Mouse (Mus musculus) left cerebral cortex, postnatal 25 days (tissue): ENCODE measurements at regions not wholly inside any gene's neighbourhood (a gene's known extent, or its start where the extent isn't known, plus 50 kb on each side); places are given as distances from the start of the nearest gene placed in this dataset.

ENCODE experiments used
- DNase-seq, 2 experiments: peaks; one replicate each; pipeline ENCODE4 v3.0.0; 2022; ENCODE audit warnings: low spot score in 2 of 2, mixed read lengths in 1 of 2
- intact Hi-C: fragments of 180-260 bp; cut with DNase I; formaldehyde crosslinking; loops from one replicate; pipeline ENCODE4 v1.15.1; 2025

DNA sequence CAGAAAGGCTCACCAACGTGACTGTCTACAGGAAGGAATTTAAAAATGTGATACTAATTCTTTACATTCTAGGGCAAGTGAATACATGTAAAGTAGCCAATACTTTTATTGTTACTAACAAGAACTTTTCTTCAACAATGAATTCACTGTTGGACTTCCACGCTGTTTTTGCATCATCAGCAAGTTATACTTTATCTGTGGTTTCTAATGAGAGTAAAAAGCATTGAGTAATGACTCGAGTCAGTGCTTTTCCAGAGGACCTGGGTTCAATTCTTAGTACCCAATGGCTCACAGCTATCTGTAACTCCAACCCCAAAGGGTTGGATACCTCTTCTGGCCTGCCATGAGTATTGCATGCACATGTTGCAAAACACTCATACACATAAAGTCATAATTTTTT lies 270.3 kb upstream of the Tmem161b start:
- intact Hi-C loops, result no loop called here
- no peak for DNase-seq

DNA sequence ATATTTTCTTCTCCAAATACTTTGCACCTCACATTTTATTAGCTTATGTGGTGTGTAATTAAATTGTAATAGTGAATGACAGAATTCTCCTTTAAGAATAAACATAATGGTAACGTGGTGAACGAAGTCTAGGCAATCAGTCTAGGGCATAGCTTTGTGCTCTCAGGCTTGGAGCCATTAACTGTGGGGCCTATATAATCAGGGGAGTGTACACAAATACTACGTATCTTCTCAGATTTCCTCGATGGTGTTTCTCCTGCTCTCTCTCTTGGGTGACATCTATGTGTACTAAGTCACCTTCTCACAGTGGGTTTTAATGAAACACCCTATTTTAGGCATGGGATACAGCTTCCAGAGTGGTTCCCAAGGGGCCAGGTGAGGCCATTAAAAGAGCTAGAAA lies 269.7 kb upstream of the Tmem161b start:
- DNase-seq, result no peak
- intact Hi-C loops, result no loop called here

DNA sequence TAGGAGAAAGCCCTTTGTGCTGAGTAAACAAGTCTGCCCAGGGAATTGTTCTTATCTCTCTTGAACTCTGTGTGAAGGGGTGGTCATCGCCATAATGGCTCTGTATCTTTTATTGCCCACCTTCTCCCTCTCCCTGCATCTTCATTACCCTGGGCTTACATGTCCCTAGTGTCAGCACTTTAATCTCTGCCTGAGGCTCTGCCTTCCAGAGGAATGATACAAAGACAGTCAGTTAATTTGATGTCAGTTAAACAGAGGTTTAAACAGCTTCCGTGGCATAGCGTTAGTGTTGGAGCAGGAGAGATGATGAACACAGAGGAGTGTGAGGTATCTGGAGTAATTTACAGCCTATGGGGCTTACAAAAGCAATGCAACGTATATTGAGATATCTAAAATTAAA lies 269.2 kb upstream of the Tmem161b start:
- DNase-seq, result no peak
- intact Hi-C loops, result no loop called here

GRCm38 (mm10) chr13:83955701-83956100 lies 266.4 kb upstream of the Tmem161b start:
- no peak for DNase-seq
- intact Hi-C loops, result no loop called here

DNA sequence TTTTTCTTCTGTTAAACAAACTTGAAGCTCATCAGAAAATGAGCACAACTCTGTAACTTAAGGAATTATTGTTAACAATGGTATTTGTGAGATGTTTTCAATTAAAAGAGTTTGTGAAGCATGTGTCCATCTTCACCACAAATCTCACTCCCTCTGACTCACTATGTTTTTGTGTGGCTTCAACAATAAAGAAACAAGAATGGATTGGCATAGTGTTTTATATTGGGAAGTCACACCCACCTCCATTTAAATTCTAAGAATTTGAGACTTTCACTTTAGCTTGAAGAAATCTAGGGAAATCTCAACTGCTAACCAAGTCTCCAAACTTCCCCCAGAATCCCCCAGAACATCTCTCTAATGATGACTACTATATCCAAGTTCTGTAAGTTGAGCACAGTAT lies 243.6 kb upstream of the Tmem161b start:
- DNase-seq, result no peak
- intact Hi-C loops, result no loop called here

DNA sequence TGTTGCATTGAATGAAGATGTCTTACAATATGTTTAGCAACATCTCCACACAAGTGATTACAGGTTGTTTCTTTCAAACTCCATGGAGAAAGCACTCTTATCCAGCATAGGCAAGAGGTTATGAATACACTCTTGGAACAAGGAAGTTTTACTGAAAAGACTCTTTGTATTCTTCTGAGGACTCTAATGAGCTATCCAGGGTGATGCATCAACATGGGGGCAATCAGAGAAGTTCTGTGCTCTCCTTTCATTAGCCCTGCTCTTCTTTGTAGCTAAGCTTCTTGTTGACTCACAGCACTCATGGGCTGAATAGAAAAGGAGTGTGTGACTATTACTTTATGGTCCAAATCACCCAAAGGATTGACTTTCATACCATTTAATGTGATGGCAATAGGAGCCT lies 242.6 kb upstream of the Tmem161b start:
- intact Hi-C loops, result no loop called here
- no peak for DNase-seq

DNA sequence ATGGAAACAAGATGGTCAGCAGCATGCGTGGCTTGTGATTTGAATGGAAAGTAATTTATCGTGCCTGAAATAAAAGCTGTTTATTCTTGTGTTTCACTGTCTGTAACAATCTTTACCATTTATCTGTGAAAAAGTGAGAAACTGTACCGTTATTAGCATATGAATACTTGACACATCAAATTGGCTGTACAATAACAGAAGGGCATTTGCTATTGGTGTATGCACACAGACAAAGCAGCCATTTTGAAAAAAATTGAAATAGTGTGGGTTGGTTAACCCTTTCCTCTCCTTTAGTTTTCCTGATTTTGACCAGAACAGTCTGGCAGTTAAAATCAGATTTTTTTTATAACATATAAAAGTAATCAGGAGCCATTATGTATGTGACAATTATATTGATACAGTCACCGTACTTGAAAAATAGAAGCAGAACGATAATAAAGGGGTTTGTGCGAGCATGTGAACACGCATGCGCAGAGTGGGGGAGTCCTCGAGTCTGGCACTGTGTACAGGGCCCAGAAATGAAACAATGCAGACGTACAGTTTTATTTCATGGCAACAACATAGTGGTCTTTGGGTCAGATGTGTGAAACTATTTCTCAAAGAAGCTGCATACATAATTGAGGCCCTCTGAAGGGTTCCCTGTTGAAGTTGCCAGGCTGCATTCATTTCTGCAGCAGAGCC lies 237.3 kb upstream of the Tmem161b start:
- DNase-seq, result peak; percentile 36 to 49
- intact Hi-C loops, result loop anchor here (5.0 kb wide), 5 partner anchors 73 to 773 kb away; partner anchors contain the start of gene Tmem161b

- DNase-seq, result peak; percentile 76 to 91
- intact Hi-C loops, result loop anchor here (2.0 to 5.0 kb wide), 6 partner anchors 69 to 769 kb away; partner anchors contain the start of gene Tmem161b
These were observed 234.2 kb upstream of the Tmem161b start for GRCm38 (mm10) chr13:83987746-83988423.

- DNase-seq, result peak in 1 of 2 experiments; percentile 9
These were observed 233.6 kb upstream of the Tmem161b start for GRCm38 (mm10) chr13:83988517-83988916.

DNA sequence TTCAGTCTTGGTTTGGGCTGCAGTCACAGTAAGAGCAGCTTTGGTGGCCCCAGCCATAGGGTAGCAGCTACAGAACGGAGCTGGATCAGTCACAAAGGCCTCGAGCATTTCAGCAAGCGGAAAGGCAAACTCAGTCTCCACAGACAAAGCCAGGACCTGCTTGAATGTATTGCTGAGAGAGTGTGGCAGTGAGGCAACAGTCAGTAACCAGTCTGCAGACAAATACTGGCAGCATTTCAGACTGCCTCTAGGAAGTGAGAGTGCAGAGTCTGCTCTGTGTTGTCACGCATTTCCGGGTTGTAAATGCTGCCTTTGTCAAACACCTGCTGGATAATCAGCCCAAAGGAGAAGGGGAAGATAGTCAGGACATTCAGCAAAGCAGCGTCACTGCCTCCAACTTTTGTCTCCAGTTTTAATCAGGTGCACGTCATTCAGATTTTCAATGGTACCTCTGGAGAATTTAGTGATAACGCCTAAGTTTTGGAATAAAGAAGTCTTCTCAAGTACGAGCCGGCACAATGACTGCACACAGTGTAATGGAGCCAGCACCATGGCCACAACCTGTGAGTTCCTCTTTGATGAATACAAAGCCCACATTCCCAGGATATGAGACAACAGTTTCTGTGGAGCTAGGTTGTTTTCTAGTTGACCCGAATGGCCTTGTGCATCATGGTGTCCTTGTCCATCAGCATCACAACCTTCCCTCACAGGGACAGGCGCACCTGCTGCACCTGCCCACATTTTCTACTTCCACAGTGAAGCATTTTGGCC lies 224.3 kb upstream of the Tmem161b start:
- intact Hi-C loops, result no loop called here
- no peak for DNase-seq

More at GRCm38 (mm10) chr13:83988517-83988916, 233.6 kb upstream of the Tmem161b start:
- intact Hi-C loops, result loop anchor here (2.0 to 5.0 kb wide), 6 partner anchors 69 to 769 kb away; partner anchors contain the start of gene Tmem161b

DNA sequence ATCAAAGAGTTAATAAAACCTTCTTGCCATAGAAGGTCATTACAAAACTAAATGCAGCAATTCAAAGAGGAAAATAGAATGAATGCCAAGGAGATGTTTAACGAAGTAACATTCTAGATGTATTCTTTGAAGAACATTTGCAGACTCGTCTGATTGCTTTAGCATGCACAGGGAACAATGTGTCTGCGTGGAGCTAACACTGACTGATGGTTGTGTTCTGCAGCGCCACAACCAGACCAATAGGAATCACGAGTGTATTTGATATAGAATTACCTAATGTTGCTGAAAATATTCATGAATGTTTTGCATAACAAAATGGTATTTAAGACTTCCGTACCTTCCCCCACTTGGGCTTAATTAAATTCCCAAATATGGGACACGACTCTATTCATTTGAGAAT lies 200.3 kb upstream of the Tmem161b start:
- intact Hi-C loops, result no loop called here

DNA sequence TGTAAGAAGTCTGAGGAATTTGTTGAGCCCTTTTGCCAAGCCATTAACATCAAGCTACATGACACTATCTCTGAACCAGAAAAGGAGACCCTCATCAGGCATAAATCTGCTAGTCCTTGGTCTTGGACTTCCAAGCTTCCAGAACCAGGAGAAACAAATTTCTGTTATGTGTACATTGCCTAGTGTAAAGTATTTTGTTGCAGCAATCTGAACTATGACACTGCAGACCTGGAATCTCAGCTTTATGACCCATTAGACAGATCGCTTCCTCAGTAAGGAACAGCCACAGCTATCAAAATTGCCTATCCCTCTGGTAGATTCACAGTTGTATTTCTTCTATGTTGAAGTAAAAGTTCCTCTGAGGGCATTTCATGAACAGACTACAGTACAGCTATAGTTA lies 199.1 kb upstream of the Tmem161b start:
- no peak for DNase-seq
- intact Hi-C loops, result no loop called here

More for the DNA sequence above, 200.3 kb upstream of the Tmem161b start:
- no peak for DNase-seq

DNA sequence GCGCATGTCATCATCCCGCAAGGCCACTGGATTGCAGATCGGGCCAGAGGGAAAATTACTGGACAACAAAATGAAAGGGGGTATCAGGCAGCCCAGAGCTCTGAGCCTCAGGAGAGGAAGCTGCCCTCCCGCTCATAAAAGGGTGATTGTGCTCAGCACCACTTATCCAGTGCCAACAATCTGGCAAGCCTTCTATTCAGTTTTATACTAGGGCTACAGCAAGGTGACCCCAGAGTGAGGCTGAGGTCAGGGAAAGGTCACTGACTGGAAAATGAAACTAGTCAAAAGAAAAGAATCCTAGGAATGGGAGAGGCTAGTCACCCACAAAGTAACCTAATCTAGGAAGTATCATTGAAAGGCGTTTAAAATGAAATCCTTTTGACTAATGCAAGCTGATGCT lies 198.5 kb upstream of the Tmem161b start:
- peak in 1 of 2 experiments; percentile 21 for DNase-seq
- intact Hi-C loops, result no loop called here

DNA sequence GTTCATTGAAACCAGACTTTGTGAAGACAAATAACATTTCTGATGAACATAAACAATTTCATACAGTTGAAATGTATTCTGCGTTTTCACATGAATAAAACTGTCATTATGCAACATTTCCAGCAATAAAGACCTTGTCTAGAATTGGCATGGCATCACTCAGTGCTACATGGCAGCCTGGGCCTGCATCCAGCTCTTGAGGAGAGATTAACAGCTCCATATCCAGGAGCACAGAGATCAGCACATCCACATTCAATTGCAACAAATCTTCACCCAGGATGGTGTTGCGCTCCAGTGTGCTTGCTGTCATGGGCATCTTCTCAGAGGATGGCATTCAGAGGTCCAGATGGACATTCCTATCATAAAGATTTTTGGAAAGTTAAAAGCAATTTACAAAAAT lies 196.7 kb upstream of the Tmem161b start:
- intact Hi-C loops, result no loop called here
- DNase-seq, result no peak

DNA sequence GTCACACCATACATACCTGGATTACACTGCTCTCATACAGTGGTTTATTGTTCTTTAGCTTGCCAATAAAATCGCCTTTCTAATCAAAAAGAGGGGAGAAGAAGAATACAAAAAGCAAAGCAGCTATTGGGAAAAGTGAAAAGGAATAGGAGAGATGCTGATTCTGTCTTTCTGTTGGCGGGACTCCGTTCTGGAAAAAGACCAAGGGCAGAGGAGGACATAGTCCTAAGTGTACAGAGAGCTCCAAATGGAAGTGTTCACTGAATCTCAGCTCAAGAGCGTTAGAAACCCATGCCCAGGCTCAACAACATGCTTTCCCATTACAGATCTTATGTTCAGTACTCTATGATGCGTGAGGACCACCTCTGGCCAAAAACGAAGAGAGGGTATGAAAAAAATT lies 174.4 kb upstream of the Tmem161b start:
- DNase-seq, result no peak
- intact Hi-C loops, result no loop called here

DNA sequence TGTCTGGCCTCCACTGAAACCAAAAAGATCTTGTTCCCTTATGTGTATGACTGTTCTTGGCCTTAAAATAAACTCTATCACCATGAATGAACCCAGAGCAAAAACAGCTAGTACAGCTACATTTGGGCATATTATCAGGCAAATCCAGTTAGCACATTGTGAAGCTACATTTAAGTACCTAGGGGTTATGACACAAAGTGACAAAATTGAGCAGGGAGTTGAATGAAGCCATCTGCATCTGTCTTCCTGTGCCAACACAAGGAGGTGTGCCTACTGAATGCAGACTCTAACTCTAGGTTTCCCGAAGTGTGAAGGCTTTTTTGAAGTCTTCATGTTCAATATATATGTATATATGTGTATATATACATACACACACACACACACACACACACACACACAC lies 169.9 kb upstream of the Tmem161b start:
- DNase-seq, result no peak
- intact Hi-C loops, result no loop called here

DNA sequence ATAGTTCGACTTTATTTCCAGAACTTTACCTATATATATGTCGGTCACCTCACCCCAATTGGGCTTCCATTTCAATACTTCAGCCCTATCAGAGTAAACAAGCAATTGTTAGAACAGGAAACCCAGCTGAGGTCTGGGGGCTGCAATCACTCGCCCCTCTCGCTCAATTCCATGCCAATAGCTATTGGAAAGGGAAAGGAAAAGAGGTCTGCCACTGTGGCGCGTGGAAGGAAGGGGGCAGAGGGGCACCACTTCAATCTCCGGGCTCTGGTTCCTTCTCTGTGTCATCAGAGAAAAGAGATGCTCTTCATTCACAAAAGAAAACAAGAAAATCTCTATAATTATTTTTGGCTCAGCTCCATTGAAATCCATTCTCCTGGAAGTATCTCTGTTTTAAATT lies 167.1 kb upstream of the Tmem161b start:
- intact Hi-C loops, result loop anchor here (5.0 kb wide), 2 partner anchors 68 to 318 kb away; no protein-coding TSS in a partner anchor
- peak in 1 of 2 experiments; percentile 13 for DNase-seq

DNA sequence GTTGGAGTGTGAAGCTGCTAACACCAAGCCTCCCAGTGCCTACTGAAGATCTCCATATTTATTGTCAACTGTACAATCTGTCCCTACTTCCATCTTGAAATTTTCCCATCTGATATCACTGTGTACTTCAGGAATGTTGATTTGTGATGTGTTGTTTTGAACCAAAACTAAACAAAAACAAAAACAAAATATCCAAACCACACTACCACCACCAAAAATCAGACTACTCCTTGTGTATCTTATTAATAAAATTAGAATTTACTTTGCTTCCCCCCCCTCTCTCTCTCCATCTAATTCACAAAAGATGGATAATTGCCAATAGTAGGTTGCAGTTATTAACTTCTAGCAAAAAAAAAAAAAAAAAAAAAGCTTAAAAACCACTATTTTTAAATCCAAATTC lies 166.5 kb upstream of the Tmem161b start:
- intact Hi-C loops, result loop anchor here (5.0 kb wide), 2 partner anchors 68 to 318 kb away; no protein-coding TSS in a partner anchor
- no peak for DNase-seq

DNA sequence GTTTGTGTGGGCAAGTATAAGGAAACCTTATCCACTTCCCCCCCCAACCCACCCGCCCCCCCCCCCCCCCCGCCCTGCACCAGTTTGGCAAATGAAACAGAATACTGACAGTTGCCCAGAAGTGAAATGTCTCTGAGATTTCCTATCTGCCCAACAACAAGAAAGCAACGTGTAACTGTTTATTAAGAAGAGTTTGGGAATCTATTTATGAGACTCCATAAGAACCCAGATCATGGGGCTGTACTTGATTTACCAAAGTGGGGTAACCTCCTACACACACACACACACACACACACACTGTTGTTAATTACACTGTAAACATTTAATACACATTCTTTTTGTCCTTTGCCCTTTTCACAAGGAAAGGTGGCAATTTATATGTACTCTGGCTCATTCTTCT lies 165.6 kb upstream of the Tmem161b start:
- DNase-seq, result no peak

GRCm38 (mm10) chr13:84056998-84057397 lies 165.1 kb upstream of the Tmem161b start:
- intact Hi-C loops, result loop anchor here (5.0 kb wide), 2 partner anchors 70 to 320 kb away; no protein-coding TSS in a partner anchor
- DNase-seq, result peak in 1 of 2 experiments; percentile 21

More for the DNA sequence above, 165.6 kb upstream of the Tmem161b start:
- intact Hi-C loops, result loop anchor here (5.0 kb wide), 2 partner anchors 69 to 319 kb away; no protein-coding TSS in a partner anchor
